Mouse (Mus musculus) thymus, adult 2 months (tissue): Measurements from ENCODE around the gene Sorcs1.

Experiments used
- CTCF ChIP-seq: fragments of 200-500 bp; IDR thresholded peaks from 2 replicates; pipeline ENCODE4 v1.5.1; 2012; ENCODE audit warnings: mild to moderate bottlenecking, control low read depth, low read length, moderate library complexity, borderline replicate concordance; ENCODE audit not compliant: control insufficient read depth, poor library complexity, insufficient read depth; ENCODE audit errors: extremely low read depth
- POLR2A ChIP-seq: fragments of 200-500 bp; IDR thresholded peaks from 2 replicates; pipeline ENCODE4 v1.6.1; 2012; ENCODE audit warnings: mild to moderate bottlenecking, low read length, control low read depth, moderate library complexity; ENCODE audit not compliant: control insufficient read depth, poor library complexity, insufficient read depth; ENCODE audit errors: extremely low read depth

DNA sequence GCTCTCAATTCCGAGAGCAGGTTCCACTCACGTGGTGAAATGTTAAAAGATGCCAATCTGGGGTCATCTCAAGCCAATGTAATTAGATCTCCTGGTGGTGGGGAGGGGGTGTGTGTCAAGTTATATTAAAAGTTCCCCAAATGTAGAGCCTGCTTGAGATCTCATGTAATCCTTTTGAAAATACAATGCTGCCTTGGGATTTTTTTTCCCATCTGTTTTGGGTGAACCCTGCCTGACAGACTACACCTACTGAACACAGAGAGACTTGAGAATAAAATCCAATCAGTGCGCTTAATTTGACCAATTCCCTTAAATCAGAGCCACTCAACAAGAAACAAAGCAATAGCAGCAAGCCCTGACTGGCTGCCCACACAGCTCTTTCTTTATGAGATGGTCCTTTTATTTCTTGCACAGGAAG is 239.0 kb downstream of the Sorcs1 start:
- TF ChIP-seq CTCF, result no peak
- TF ChIP-seq POLR2A, result no peak
